Mouse (Mus musculus) megakaryocyte, embryonic 14.5 days (primary cell): ENCODE data around the gene Romo1. TPM values are rescaled to one million over a fixed set of nuclear protein-coding genes. Genes with fewer than 3 reads are reported as not detected.

Experiments used
- H3K27me3 ChIP-seq: replicated peaks from 2 replicates; pipeline ENCODE3; 2012; ENCODE audit warnings: inconsistent platforms
- H3K36me3 ChIP-seq: replicated peaks from 2 replicates; pipeline ENCODE3; 2012; ENCODE audit warnings: low read length, inconsistent platforms, mixed read lengths
- H3K4me1 ChIP-seq: 2 replicates; pipeline ENCODE4 v1.6.1; 2012; ENCODE audit warnings: inconsistent platforms
- H3K4me3 ChIP-seq: replicated peaks from 2 replicates; pipeline ENCODE3; 2012; ENCODE audit warnings: moderate library complexity, mild to moderate bottlenecking, inconsistent platforms
- H3K9me3 ChIP-seq: 2 replicates; pipeline ENCODE4 v1.6.1; 2012; ENCODE audit warnings: inconsistent platforms
- FLI1 ChIP-seq: IDR thresholded peaks from 2 replicates; pipeline ENCODE4 v1.6.1; 2012; ENCODE audit warnings: low read length, inconsistent platforms, mixed read lengths
- GATA1 ChIP-seq: IDR thresholded peaks from 3 replicates; pipeline ENCODE4 v1.6.1; 2012; ENCODE audit warnings: mixed read lengths, low read length, inconsistent platforms, borderline replicate concordance
- polyA plus RNA-seq: library from polyadenylated mRNA; stranded (reverse); fragments of >175 nt; gene quantifications from 2 replicates; pipeline ENCODE4 v1.2.3, GENCODE M21; 2012; ENCODE audit warnings: low replicate concordance; ENCODE audit not compliant: insufficient read depth

Romo1 gene
- polyA plus RNA-seq, 1 experiment = 453 TPM

DNA sequence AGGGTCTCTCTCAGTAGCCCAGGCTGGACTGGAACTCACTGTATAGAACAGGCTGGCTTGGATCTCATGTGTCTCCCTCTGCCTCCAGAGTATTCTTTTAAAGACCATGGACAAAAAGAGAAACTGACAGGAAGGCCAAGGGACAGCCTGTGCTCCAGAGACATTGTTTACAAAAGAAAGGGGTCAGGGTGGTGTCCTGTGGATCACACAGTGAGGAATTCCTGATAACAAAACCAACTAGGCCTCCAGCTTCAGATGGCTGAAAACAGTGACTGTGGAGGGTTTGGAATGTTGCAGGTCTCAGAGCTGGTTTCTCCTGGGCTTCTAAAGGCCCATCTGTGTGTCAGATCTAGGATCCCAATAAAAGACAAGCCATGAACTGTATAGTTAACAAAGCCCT, 50.7 kb downstream of the Romo1 start:
- no peaks in the 10 kb centered on the region for H3K27me3 ChIP-seq
- TF ChIP-seq GATA1 (no peak), FLI1 (no peak)
- H3K4me1 ChIP-seq = peaks cover 62% of the 10 kb centered on the region
- H3K36me3 ChIP-seq = peaks cover 8% of the 10 kb centered on the region
- no peak overlapping the region for H3K4me3 ChIP-seq
- no peaks in the 10 kb centered on the region for H3K9me3 ChIP-seq

Other genes with a start within 250 kb of the Romo1 start
- 2.6 and 2.8 TPM in 2 replicates for gene Uqcc1, start 213.7 kb upstream of the Romo1 start, polyA plus RNA-seq
- gene Gm15557, start 203.3 kb upstream of the Romo1 start, polyA plus RNA-seq = not detected in 2 replicates
- gene Gdf5, start 198.7 kb upstream of the Romo1 start, polyA plus RNA-seq = not detected in 2 replicates
- gene Cep250, start 187.6 kb upstream of the Romo1 start, polyA plus RNA-seq = 7.1 and 19.6 TPM in 2 replicates
- not detected in 2 replicates for gene 6430550D23Rik, start 136.1 kb upstream of the Romo1 start, polyA plus RNA-seq
- 49.2 and 93.8 TPM in 2 replicates for gene Ergic3, start 136.0 kb upstream of the Romo1 start, polyA plus RNA-seq
- gene Fer1l4, start 91.1 kb upstream of the Romo1 start, polyA plus RNA-seq = not detected in 2 replicates
- 2.2 TPM in 1 of 2 replicates, not detected in the other for gene Spag4, start 78.9 kb upstream of the Romo1 start, polyA plus RNA-seq
- gene Cpne1, start 32.1 kb upstream of the Romo1 start, polyA plus RNA-seq = 17.2 and 27.7 TPM in 2 replicates
- gene Rbm12, start 32.1 kb upstream of the Romo1 start, polyA plus RNA-seq = 2.3 and 7.1 TPM in 2 replicates
- not detected in 2 replicates for gene Gm28036, start 16.9 kb upstream of the Romo1 start, polyA plus RNA-seq
- 5.4 and 12.7 TPM in 2 replicates for gene Nfs1, start 147 bp downstream of the Romo1 start, polyA plus RNA-seq
- 68.5 and 230 TPM in 2 replicates for gene Rbm39, start 36.2 kb downstream of the Romo1 start, polyA plus RNA-seq
- 31.7 and 56.9 TPM in 2 replicates for gene Phf20, start 52.4 kb downstream of the Romo1 start, polyA plus RNA-seq
- 0.74 TPM in 1 of 2 replicates, not detected in the other for gene Cnbd2, start 168.3 kb downstream of the Romo1 start, polyA plus RNA-seq
- 797 and 1,035 TPM in 2 replicates for gene Scand1, start 168.7 kb downstream of the Romo1 start, polyA plus RNA-seq